Mouse (Mus musculus) testis, adult 2 months (tissue): ENCODE data around the gene Pan2. TPM values are rescaled to one million over a fixed set of nuclear protein-coding genes. Genes with fewer than 3 reads are reported as not detected.

Source experiments
- H3K27ac ChIP-seq: fragments of 200-500 bp; 2 replicates; pipeline ENCODE4 v1.5.1; 2012; ENCODE audit warnings: low read depth, low read length; ENCODE audit not compliant: control insufficient read depth, insufficient read depth
- H3K27me3 ChIP-seq: fragments of 200-500 bp; 2 replicates; pipeline ENCODE4 v1.6.1; 2012; ENCODE audit warnings: mild to moderate bottlenecking, low read length, moderate library complexity; ENCODE audit not compliant: control insufficient read depth, insufficient read depth
- H3K36me3 ChIP-seq: fragments of 200-500 bp; 2 replicates; pipeline ENCODE4 v1.6.1; 2012; ENCODE audit warnings: mild to moderate bottlenecking, low read length; ENCODE audit not compliant: control insufficient read depth, insufficient read depth
- H3K4me1 ChIP-seq: fragments of 200-500 bp; 2 replicates; pipeline ENCODE4 v1.6.1; 2012; ENCODE audit warnings: low read length; ENCODE audit not compliant: control insufficient read depth, insufficient read depth
- H3K4me3 ChIP-seq: fragments of 200-500 bp; 2 replicates; pipeline ENCODE4 v1.5.1; 2012; ENCODE audit warnings: low read depth, mild to moderate bottlenecking, low read length, moderate library complexity, mixed read lengths; ENCODE audit not compliant: control insufficient read depth
- CTCF ChIP-seq: fragments of 200-500 bp; IDR thresholded peaks from 2 replicates; pipeline ENCODE4 v1.5.1; 2012; ENCODE audit warnings: low read depth, mild to moderate bottlenecking, inconsistent platforms, low read length, moderate library complexity; ENCODE audit not compliant: control insufficient read depth, insufficient read depth, insufficient replicate concordance
- POLR2A ChIP-seq: fragments of 200-500 bp; IDR thresholded peaks from 2 replicates; pipeline ENCODE4 v1.6.1; 2012; ENCODE audit warnings: low read depth, mild to moderate bottlenecking, inconsistent platforms, low read length, moderate library complexity; ENCODE audit not compliant: control insufficient read depth
- polyA plus RNA-seq: library from polyadenylated mRNA; depleted of rRNA; stranded (reverse); fragments of >200 nt; gene quantifications from 2 replicates; pipeline ENCODE4 v1.2.3, GENCODE M21; 2012

The Pan2 gene
- polyA plus RNA-seq, 1 experiment: 24.6 TPM

- Histone ChIP-seq H3K27ac (no peak overlapping the region), H3K4me1 (peaks cover 6% of the 10 kb centered on the region), H3K4me3 (no peak overlapping the region), H3K36me3 (no peaks in the 10 kb centered on the region), H3K27me3 (no peaks in the 10 kb centered on the region)
- TF ChIP-seq CTCF: no peak
- TF ChIP-seq POLR2A: no peak
These were observed 32.4 kb downstream of the Pan2 start for GRCm38 (mm10) chr10:128335582-128335981.

GRCm38 (mm10) chr10:128336195-128336594 is 33.1 kb downstream of the Pan2 start:
- no peaks in the 10 kb centered on the region for H3K27me3 ChIP-seq
- TF ChIP-seq POLR2A: no peak
- TF ChIP-seq CTCF: no peak
- H3K36me3 ChIP-seq: no peaks in the 10 kb centered on the region
- H3K4me3 ChIP-seq: no peak overlapping the region
- H3K4me1 ChIP-seq: peaks cover 6% of the 10 kb centered on the region
- no peak overlapping the region for H3K27ac ChIP-seq

- peak overlapping the region; percentile 10 for H3K27ac ChIP-seq
- no peaks in the 10 kb centered on the region for H3K27me3 ChIP-seq
- peak overlapping the region; percentile 100; the same call in 1 of the 2 replicates for H3K4me3 ChIP-seq
- H3K4me1 ChIP-seq: peaks cover 6% of the 10 kb centered on the region
- no peak for TF ChIP-seq CTCF
- TF ChIP-seq POLR2A: no peak
- no peaks in the 10 kb centered on the region for H3K36me3 ChIP-seq
These were observed 33.5 kb downstream of the Pan2 start for GRCm38 (mm10) chr10:128336597-128336996.

- no peaks in the 10 kb centered on the region for H3K36me3 ChIP-seq
- H3K27ac ChIP-seq: peak within 1 kb of the TSS; percentile 100
- TF ChIP-seq CTCF (no peak), POLR2A (peak; percentile 77)
- H3K27me3 ChIP-seq: no peaks in the 10 kb centered on the region
- H3K4me3 ChIP-seq: peak within 1 kb of the TSS; percentile 100
- H3K4me1 ChIP-seq: peaks cover 6% of the 10 kb centered on the region
These were observed 34.4 kb downstream of the Pan2 start, which contains the start of gene Cs for GRCm38 (mm10) chr10:128337306-128338181. Cs (plus strand) TSS chr10:128337734.

DNA sequence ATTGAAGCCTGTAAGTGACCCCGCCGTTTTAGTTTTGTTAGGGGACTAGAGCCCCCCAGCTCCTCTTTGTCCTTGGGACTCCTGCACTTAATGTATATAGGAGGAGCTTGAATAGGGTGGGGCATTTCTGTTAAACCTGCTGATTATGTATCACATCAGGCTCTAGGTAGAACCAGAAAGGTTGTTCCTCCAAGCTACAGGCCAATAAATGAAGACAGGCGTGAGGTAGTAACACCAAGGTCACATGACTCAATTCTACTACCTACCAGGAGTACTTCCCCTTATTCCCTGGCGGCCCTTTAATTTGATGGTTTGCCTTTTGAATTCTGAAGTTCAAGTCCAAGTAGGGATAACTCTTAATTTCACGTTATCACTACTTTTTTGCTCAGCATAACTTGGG is 35.3 kb downstream of the Pan2 start:
- H3K4me1 ChIP-seq: peaks cover 6% of the 10 kb centered on the region
- no peak for TF ChIP-seq CTCF
- TF ChIP-seq POLR2A: no peak
- peak overlapping the region; percentile 100 for H3K4me3 ChIP-seq
- peak overlapping the region; percentile 100 for H3K27ac ChIP-seq
- no peaks in the 10 kb centered on the region for H3K27me3 ChIP-seq
- H3K36me3 ChIP-seq: no peaks in the 10 kb centered on the region

DNA sequence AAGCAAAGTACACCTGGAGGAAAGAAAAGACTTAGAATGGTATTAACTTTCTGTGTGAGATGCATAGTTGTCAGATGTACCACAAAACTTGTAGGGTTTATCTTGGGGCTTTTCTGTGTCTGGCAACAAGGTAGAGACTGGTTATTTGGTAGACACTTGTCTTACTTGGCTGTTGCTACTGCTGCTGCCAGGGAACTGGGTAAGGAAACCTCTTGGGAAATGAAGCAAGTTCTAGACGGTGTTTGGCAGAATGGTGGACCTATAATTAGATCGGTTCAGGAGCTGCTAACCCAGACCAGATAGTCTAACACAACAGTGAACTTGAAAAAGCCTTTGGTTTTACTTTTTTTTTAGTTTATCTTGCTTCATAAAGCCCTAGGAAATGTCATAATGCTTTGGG is 35.8 kb downstream of the Pan2 start:
- Histone ChIP-seq H3K4me3 (peak overlapping the region; percentile 58; the same call in 1 of the 2 replicates), H3K27me3 (no peaks in the 10 kb centered on the region), H3K4me1 (peaks cover 6% of the 10 kb centered on the region), H3K36me3 (no peaks in the 10 kb centered on the region), H3K27ac (peak overlapping the region; percentile 80)
- TF ChIP-seq POLR2A (no peak), CTCF (no peak)

GRCm38 (mm10) chr10:128340257-128340656 is 37.1 kb downstream of the Pan2 start:
- no peak overlapping the region; the same call in 1 of the 2 replicates for H3K4me3 ChIP-seq
- H3K27ac ChIP-seq: no peak overlapping the region
- H3K27me3 ChIP-seq: no peaks in the 10 kb centered on the region
- peaks cover 6% of the 10 kb centered on the region for H3K4me1 ChIP-seq
- TF ChIP-seq POLR2A: no peak
- TF ChIP-seq CTCF: no peak
- H3K36me3 ChIP-seq: no peaks in the 10 kb centered on the region

DNA sequence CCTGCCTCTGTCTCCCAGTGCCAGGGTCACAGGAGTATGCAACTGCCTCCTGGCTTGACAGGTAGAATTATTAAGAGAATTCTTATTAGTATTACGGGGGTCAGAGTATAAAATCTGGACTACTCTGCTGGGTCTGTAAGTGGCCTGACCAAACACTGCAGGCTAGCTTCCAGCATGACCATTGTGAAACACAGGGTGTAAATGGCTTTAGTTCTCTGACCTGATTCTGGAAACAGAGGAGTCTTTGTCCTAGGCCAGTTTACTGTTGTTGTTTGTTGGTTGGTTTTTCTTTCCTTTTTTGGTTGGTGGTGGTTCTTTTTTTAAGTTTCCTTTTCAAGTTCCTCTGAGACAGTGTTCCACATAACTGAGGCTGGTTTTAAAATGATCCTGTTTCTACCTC is 40.3 kb downstream of the Pan2 start:
- Histone ChIP-seq H3K27ac (no peak overlapping the region), H3K4me1 (peaks cover under 1% of the 10 kb centered on the region; the same call in 1 of the 2 replicates), H3K36me3 (no peaks in the 10 kb centered on the region), H3K4me3 (no peak overlapping the region), H3K27me3 (no peaks in the 10 kb centered on the region)
- TF ChIP-seq CTCF (no peak), POLR2A (no peak)
